ENCODE assay signal across 15 mouse cellular contexts in the genomic region with DNA sequence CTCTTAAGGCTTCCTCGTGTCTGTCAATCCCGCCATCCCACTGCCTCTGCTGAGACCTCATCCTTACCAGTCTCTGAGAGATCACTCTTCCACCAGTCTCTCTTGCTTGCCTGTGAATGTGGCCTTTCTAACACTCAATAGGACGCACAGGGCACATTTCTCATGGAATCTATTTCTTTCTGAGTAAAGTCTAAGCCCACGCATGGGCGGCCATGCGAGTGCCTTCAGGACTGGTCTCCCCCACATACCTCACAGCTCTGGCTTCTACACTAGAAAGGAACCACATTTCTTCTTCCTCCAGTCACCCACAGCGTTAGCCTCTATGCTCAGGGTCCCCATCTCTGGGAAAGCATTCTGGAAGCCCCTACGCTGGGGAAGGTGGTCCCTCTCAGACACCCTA. TPM values are rescaled to one million over a fixed set of nuclear protein-coding genes. Genes with fewer than 3 reads are reported as not detected.
"Had no signal": no experiment of that assay in that cellular context is flagged by ENCODE, and none has a peak within 500 bp of the region (broad histone marks: within the 10 kb centered on the region; RNA-seq: fewer than 3 reads in every experiment).

No protein-coding gene starts in this region.

- H3K9me3 ChIP-seq: limb, embryonic 10.5 days; liver, embryonic 15.5 days; megakaryocyte, embryonic 14.5 days; stomach, embryonic 15.5 days had no signal

- H3K4me3 ChIP-seq: limb, embryonic 10.5 days; liver, embryonic 15.5 days; megakaryocyte, embryonic 14.5 days; stomach, embryonic 15.5 days had no signal

- DNase-seq: lung, adult 2 months; lung, postnatal 10 days; lung, postnatal 4 days; right cerebral cortex, postnatal 14 days; thymus, postnatal 36 days had no signal

- H3K4me2 ChIP-seq: liver, embryonic 11.5 days; liver, embryonic 15.5 days; midbrain, embryonic 11.5 days; stomach, embryonic 15.5 days had no signal

- H3K27ac ChIP-seq: hindbrain, postnatal 0 days; limb, embryonic 10.5 days; liver, embryonic 15.5 days; stomach, embryonic 15.5 days had no signal

- H3K27me3 ChIP-seq: liver, embryonic 15.5 days; megakaryocyte, embryonic 14.5 days; stomach, embryonic 15.5 days had no signal

- H3K9ac ChIP-seq: liver, embryonic 15.5 days; stomach, embryonic 15.5 days had no signal

- ATAC-seq: hindbrain, postnatal 0 days had no signal

RNA-seq across cellular contexts. Expression of a gene that starts 54.3 kb away (rescaled TPM):
- total RNA-seq: left cerebral cortex, adult 18-20 months had no signal
- polyA plus RNA-seq: liver, embryonic 15.5 days; testis, adult 2 months; thymus, postnatal 0 days had no signal
